Mouse (Mus musculus): Measurements from ENCODE around the gene Trmu. TPM values are rescaled to one million over a fixed set of nuclear protein-coding genes. Genes with fewer than 3 reads are reported as not detected.

Trmu gene
- polyA plus RNA-seq, 1 experiment from 2014 or later: 14.4 TPM

DNA sequence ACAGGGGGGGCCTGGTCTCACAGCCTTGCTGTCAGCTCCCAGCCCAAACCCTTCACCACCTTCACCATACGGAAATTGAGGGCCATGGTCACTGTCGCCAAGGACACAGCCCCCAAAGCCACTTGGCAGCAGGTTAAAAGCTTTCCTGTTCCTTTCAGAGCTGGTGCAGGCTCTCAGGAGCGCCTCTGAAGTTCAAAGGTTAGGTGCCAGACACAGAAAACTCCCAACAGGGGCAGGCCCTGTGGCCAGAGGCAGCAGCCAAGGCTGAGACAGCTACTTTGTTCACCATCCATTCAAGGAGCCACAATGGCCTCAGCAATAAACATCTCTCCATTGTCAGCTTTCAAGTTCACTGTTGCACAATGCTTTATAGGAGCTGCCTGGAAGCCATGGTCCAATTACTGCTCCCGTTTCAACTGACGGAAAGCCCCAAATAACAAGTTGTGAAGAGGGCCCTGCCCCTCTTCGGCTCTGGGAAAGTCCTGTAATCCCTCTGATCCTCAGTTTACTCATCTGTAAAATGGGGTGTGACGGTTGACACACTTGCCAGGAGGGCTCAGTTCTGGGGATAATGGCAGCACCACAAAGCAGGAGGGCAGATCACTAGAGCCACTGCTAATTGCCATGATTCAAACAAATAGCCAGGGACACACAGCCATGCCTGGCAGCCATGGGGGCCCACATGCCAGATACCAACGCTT is 40.2 kb downstream of the Trmu start:
- no peaks in the 10 kb centered on the region for H3K9me3 ChIP-seq (ENCODE audit: control insufficient read depth)
- WGBS: 64% methylated on average over 8 of the region's 8 CpGs
- no peak for TF ChIP-seq CTCF (IDR thresholded peaks at IDR 0.05; ENCODE audit: low read depth)
- no peaks in the 10 kb centered on the region for H3K27me3 ChIP-seq (replicated peaks; ENCODE audit: control insufficient read depth, insufficient read depth, low read length)
- no peak overlapping the region for H3K4me3 ChIP-seq (ENCODE audit: low read depth, low read length)
- no peak for ATAC-seq
- H3K36me3 ChIP-seq (ENCODE audit: control insufficient read depth, insufficient read depth): no peaks in the 10 kb centered on the region
- H3K27ac ChIP-seq (ENCODE audit: low read depth, low read length): no peak overlapping the region
- no peaks in the 10 kb centered on the region for H3K4me1 ChIP-seq (replicated peaks; ENCODE audit: control insufficient read depth, insufficient read depth, low read length)
- no peak overlapping the region for H3K9ac ChIP-seq (ENCODE audit: low read depth, low read length)
- H3K4me2 ChIP-seq (replicated peaks; ENCODE audit: low read depth): no peak overlapping the region

DNA sequence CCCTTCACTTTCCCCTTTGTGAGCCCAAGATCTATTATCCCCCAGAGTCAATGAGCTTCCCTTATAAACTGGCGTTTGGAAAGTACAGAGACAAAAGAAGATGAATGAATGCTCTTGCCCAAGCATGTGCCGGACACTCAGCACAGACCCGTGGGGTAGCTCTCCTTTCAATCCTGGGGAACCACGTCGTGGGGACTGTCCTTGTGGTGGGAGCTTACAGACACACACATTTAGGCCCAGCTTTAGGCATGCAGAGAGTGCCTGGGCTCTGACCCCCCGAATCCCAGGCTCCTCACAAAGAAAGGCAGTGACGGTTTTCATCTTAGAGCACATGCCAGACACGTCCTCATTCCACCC is 40.8 kb downstream of the Trmu start:
- Histone ChIP-seq H3K9me3 (ENCODE audit: control insufficient read depth) (no peaks in the 10 kb centered on the region), H3K27ac (ENCODE audit: low read depth, low read length) (no peak overlapping the region), H3K36me3 (ENCODE audit: control insufficient read depth, insufficient read depth) (no peaks in the 10 kb centered on the region), H3K4me1 (replicated peaks; ENCODE audit: control insufficient read depth, insufficient read depth, low read length) (no peaks in the 10 kb centered on the region), H3K4me3 (ENCODE audit: low read depth, low read length) (no peak overlapping the region), H3K9ac (ENCODE audit: low read depth, low read length) (no peak overlapping the region), H3K27me3 (replicated peaks; ENCODE audit: control insufficient read depth, insufficient read depth, low read length) (no peaks in the 10 kb centered on the region), H3K4me2 (replicated peaks; ENCODE audit: low read depth) (no peak overlapping the region)
- 77% methylated on average over 8 of the region's 8 CpGs for WGBS
- ATAC-seq: no peak
- no peak for TF ChIP-seq CTCF (IDR thresholded peaks at IDR 0.05; ENCODE audit: low read depth)

DNA sequence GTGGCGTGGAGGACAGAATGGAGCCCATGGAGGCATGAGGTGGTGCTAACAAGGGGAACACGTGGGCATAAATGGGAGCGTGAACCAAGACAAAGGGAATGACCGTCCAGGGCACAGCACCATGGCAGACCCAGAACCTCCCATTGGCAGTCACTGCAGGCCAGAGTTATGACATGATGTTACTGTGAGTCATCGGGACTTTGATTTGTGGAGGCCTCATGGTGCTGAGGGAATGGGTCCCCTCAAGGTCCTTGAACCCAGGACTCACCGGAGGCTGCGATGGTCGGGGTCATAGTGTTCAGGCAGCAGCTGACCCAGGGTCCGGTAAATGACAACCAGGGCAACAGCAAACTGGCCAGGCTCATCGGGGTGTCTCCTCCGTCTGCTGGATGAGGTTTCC is 42.7 kb downstream of the Trmu start:
- Histone ChIP-seq H3K27ac (ENCODE audit: low read depth, low read length) (no peak overlapping the region), H3K27me3 (replicated peaks; ENCODE audit: control insufficient read depth, insufficient read depth, low read length) (no peaks in the 10 kb centered on the region), H3K9me3 (ENCODE audit: control insufficient read depth) (no peaks in the 10 kb centered on the region), H3K9ac (ENCODE audit: low read depth, low read length) (no peak overlapping the region), H3K4me2 (replicated peaks; ENCODE audit: low read depth) (no peak overlapping the region), H3K4me1 (replicated peaks; ENCODE audit: control insufficient read depth, insufficient read depth, low read length) (no peaks in the 10 kb centered on the region), H3K4me3 (ENCODE audit: low read depth, low read length) (no peak overlapping the region), H3K36me3 (ENCODE audit: control insufficient read depth, insufficient read depth) (no peaks in the 10 kb centered on the region)
- ATAC-seq: no peak
- 88% methylated on average over 11 of the region's 11 CpGs for WGBS
- no peak for TF ChIP-seq CTCF (IDR thresholded peaks at IDR 0.05; ENCODE audit: low read depth)

DNA sequence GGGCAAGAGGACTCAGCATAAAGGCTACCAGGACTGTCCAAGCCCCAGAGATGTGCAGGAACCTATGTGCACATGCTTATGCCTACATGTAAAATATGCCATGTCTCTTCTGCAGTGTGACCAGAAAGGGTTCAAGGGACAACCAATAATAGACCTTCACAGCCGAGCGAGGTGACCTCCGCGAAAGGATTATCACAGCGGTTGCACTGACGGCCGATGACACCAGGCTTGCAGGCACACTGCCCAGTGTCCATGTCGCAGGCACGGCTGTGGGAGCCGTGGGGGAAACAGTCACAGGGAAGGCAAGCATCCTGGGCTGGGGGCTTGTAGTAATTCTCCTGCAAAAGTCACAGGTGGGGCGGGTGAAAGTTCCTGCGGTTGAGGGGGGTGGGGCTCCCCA is 49.0 kb downstream of the Trmu start:
- Histone ChIP-seq H3K27me3 (replicated peaks; ENCODE audit: control insufficient read depth, insufficient read depth, low read length) (no peaks in the 10 kb centered on the region), H3K9ac (ENCODE audit: low read depth, low read length) (no peak overlapping the region), H3K36me3 (ENCODE audit: control insufficient read depth, insufficient read depth) (no peaks in the 10 kb centered on the region), H3K4me2 (replicated peaks; ENCODE audit: low read depth) (no peak overlapping the region), H3K4me1 (replicated peaks; ENCODE audit: control insufficient read depth, insufficient read depth, low read length) (no peaks in the 10 kb centered on the region), H3K4me3 (ENCODE audit: low read depth, low read length) (no peak overlapping the region), H3K9me3 (ENCODE audit: control insufficient read depth) (no peaks in the 10 kb centered on the region), H3K27ac (ENCODE audit: low read depth, low read length) (no peak overlapping the region)
- 79% methylated on average over 12 of the region's 12 CpGs for WGBS
- no peak for ATAC-seq
- no peak for TF ChIP-seq CTCF (IDR thresholded peaks at IDR 0.05; ENCODE audit: low read depth)

DNA sequence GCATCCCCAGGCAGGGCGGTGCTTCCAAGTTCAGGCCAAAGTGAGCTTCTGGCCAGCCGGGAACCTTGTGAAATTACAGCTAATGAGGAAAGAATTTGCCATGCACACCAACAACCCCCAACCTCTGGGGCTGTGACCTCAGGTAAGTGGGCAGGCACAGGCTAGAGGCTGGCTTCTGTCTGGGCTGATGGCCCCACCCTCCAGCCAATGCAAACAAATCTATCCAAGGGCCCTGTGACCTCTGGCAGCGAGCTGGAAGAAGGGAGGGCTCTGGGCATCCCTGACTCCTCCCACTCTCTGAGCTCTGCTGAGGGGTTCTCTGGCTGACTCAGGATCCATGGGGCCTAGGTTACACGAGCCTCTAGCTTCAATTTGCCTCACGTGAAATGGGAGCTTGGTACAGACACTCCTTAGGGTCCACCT is 56.5 kb downstream of the Trmu start:
- ATAC-seq: no peak
- no peak overlapping the region for H3K9ac ChIP-seq (ENCODE audit: low read depth, low read length)
- no peaks in the 10 kb centered on the region for H3K36me3 ChIP-seq (ENCODE audit: control insufficient read depth, insufficient read depth)
- no peak for TF ChIP-seq CTCF (IDR thresholded peaks at IDR 0.05; ENCODE audit: low read depth)
- no peaks in the 10 kb centered on the region for H3K4me1 ChIP-seq (replicated peaks; ENCODE audit: control insufficient read depth, insufficient read depth, low read length)
- H3K4me3 ChIP-seq (ENCODE audit: low read depth, low read length): no peak overlapping the region
- no peaks in the 10 kb centered on the region for H3K9me3 ChIP-seq (ENCODE audit: control insufficient read depth)
- whole genome bisulfite sequencing: 15% methylated on average over 5 of the region's 5 CpGs
- H3K27me3 ChIP-seq (replicated peaks; ENCODE audit: control insufficient read depth, insufficient read depth, low read length): no peaks in the 10 kb centered on the region
- no peak overlapping the region for H3K27ac ChIP-seq (ENCODE audit: low read depth, low read length)
- no peak overlapping the region for H3K4me2 ChIP-seq (replicated peaks; ENCODE audit: low read depth)

Other genes starting within 250 kb of the Trmu start
- 14.3 and 21.0 TPM in 2 replicates for gene Ppara, start 144.3 kb upstream of the Trmu start, polyA plus RNA-seq (2015; fragmentation: Nextera tagmentation; extraction: Ambion mirVana)
- 48.6 and 49.9 TPM in 2 replicates for gene Cdpf1, start 67.6 kb upstream of the Trmu start, polyA plus RNA-seq (2015; fragmentation: Nextera tagmentation; extraction: Ambion mirVana)
- gene Pkdrej, start 57.6 kb upstream of the Trmu start, polyA plus RNA-seq (2015; fragmentation: Nextera tagmentation; extraction: Ambion mirVana): 0.07 and 0.12 TPM in 2 replicates
- 8.6 and 10.4 TPM in 2 replicates for gene Ttc38, start 47.0 kb upstream of the Trmu start, polyA plus RNA-seq (2015; fragmentation: Nextera tagmentation; extraction: Ambion mirVana)
- 4.2 and 4.6 TPM in 2 replicates for gene Gtse1, start 19.6 kb upstream of the Trmu start, polyA plus RNA-seq (2015; fragmentation: Nextera tagmentation; extraction: Ambion mirVana)
- gene Celsr1, start 154.5 kb downstream of the Trmu start, polyA plus RNA-seq (2015; fragmentation: Nextera tagmentation; extraction: Ambion mirVana): 0.33 and 0.39 TPM in 2 replicates
- gene Gramd4, start 178.4 kb downstream of the Trmu start, polyA plus RNA-seq (2015; fragmentation: Nextera tagmentation; extraction: Ambion mirVana): 5.6 and 6.4 TPM in 2 replicates

All from intestine, postnatal 0 days (tissue).